ENCODE assay signal across 8 mouse cellular contexts in genomic region chr1:36149411-36149810, GRCm38 (mm10).
DNase-seq lines count a peak whose midpoint lies in the region; ATAC-seq lines count a peak whose summit lies in the region.

No protein-coding gene starts in this region.

- H3K9ac ChIP-seq in midbrain, embryonic 14.5 days (replicated peaks; ENCODE audit: low read length): no peak overlapping the region
- no peak overlapping the region for H3K9ac ChIP-seq in midbrain, embryonic 16.5 days (ENCODE audit: low read depth, low read length)

- no peaks in the 10 kb centered on the region for H3K27me3 ChIP-seq in midbrain, embryonic 14.5 days (ENCODE audit: control insufficient read depth, insufficient read depth, low read length)
- no peaks in the 10 kb centered on the region for H3K27me3 ChIP-seq in midbrain, embryonic 16.5 days (ENCODE audit: control insufficient read depth, insufficient read depth, low read depth, low read length)
- H3K27me3 ChIP-seq in forebrain, embryonic 10.5 days (ENCODE audit: poor library complexity, severe bottlenecking): no peaks in the 10 kb centered on the region

- peak; percentile 17 for DNase-seq in cerebellum, adult 8-10 months
- DNase-seq in midbrain, embryonic 14.5 days: peak; percentile 65
- DNase-seq in embryo, embryonic 10.5 days (ENCODE audit: low spot score): peak; percentile 44
- peak; percentile 24 for DNase-seq in lung, postnatal 25 days (ENCODE audit: low spot score)
- no peak for DNase-seq in forebrain, embryonic 10.5 days (ENCODE audit: extremely low spot score, low spot score)
- no peak for DNase-seq in left cerebral cortex, postnatal 36 days (ENCODE audit: low spot score in 2 of 2)

- H3K4me1 ChIP-seq in midbrain, embryonic 14.5 days (ENCODE audit: control insufficient read depth, insufficient read depth, low read length): no peaks in the 10 kb centered on the region
- H3K4me1 ChIP-seq in midbrain, embryonic 16.5 days (ENCODE audit: control insufficient read depth, insufficient read depth, low read length): no peaks in the 10 kb centered on the region
- H3K4me1 ChIP-seq in forebrain, embryonic 10.5 days: peaks cover 5% of the 10 kb centered on the region; the same call in 1 of the 2 replicates

- no peak overlapping the region for H3K4me3 ChIP-seq in midbrain, embryonic 14.5 days (replicated peaks; ENCODE audit: low read depth, low read length)
- H3K4me3 ChIP-seq in midbrain, embryonic 16.5 days (ENCODE audit: low read depth, low read length): no peak overlapping the region
- H3K4me3 ChIP-seq in forebrain, embryonic 10.5 days: no peak overlapping the region

- H3K9me3 ChIP-seq in midbrain, embryonic 14.5 days (ENCODE audit: control insufficient read depth, low read length): no peaks in the 10 kb centered on the region
- H3K9me3 ChIP-seq in midbrain, embryonic 16.5 days (replicated peaks; ENCODE audit: control insufficient read depth, low read length, poor library complexity, severe bottlenecking): no peaks in the 10 kb centered on the region
- H3K9me3 ChIP-seq in forebrain, embryonic 10.5 days: no peaks in the 10 kb centered on the region

- 63% methylated on average over 1 of the region's 1 CpGs for WGBS in midbrain, embryonic 14.5 days
- WGBS in midbrain, embryonic 16.5 days: 79% methylated on average over 1 of the region's 1 CpGs
- 84% methylated on average over 1 of the region's 1 CpGs for WGBS in forebrain, embryonic 10.5 days

- no peak; the same call in 1 of the 2 replicates for ATAC-seq in cerebellum, adult (ENCODE audit: insufficient number of reproducible peaks, low FRiP score, low TSS enrichment)
- ATAC-seq in midbrain, embryonic 14.5 days (ENCODE audit: low FRiP score, low TSS enrichment): no peak
- no peak for ATAC-seq in midbrain, embryonic 16.5 days

- H3K27ac ChIP-seq in midbrain, embryonic 14.5 days (replicated peaks; ENCODE audit: low read depth, low read length): no peak overlapping the region
- H3K27ac ChIP-seq in midbrain, embryonic 16.5 days (ENCODE audit: low read length): no peak overlapping the region
- H3K27ac ChIP-seq in forebrain, embryonic 10.5 days: no peak overlapping the region

- intact Hi-C loops in left cerebral cortex, postnatal 36 days (cut with DNase I): no loop called here

- H3K36me3 ChIP-seq in midbrain, embryonic 14.5 days (ENCODE audit: control insufficient read depth, insufficient read depth, low read length): peaks cover 91% of the 10 kb centered on the region
- peaks cover 29% of the 10 kb centered on the region for H3K36me3 ChIP-seq in midbrain, embryonic 16.5 days (ENCODE audit: control insufficient read depth, insufficient read depth, low read length)
- H3K36me3 ChIP-seq in forebrain, embryonic 10.5 days (replicated peaks): peaks cover 99% of the 10 kb centered on the region

- no peak overlapping the region for H3K4me2 ChIP-seq in midbrain, embryonic 14.5 days (ENCODE audit: low read length)
- no peak overlapping the region for H3K4me2 ChIP-seq in midbrain, embryonic 16.5 days (ENCODE audit: low read length)

Comparison
In these comparisons a context has a peak if more than half of its experiments do, and no peak if none do; other contexts are left out.
1. DNase-seq: peak in cerebellum, adult 8-10 months (single experiment), midbrain, embryonic 14.5 days (single experiment), embryo, embryonic 10.5 days (single experiment) and lung, postnatal 25 days (single experiment); none in forebrain, embryonic 10.5 days (single experiment) and left cerebral cortex, postnatal 36 days (0 of 2).